In genomic region chr10:16088210-16088609, GRCm38 (mm10) we compare ENCODE assay signal across 10 mouse cellular contexts.
"Had no signal": no experiment of that assay in that cellular context is flagged by ENCODE, and none has a peak within 500 bp of the region (broad histone marks: within the 10 kb centered on the region; RNA-seq: fewer than 3 reads in every experiment).

No protein-coding gene starts in this region.

- DNase-seq: kidney, postnatal 10 days; kidney, postnatal 4 days; liver, embryonic 13.5 days; liver, postnatal 0 days; lung, postnatal 14 days; right cerebral cortex, adult 18-20 months; right cerebral cortex, postnatal 25 days; thymus, adult 18-20 months; thymus, postnatal 25 days had no signal

- ATAC-seq: liver, postnatal 0 days; midbrain, embryonic 15.5 days had no signal
